Mouse (Mus musculus): ENCODE measurements around the gene Lypd6b.

DNA sequence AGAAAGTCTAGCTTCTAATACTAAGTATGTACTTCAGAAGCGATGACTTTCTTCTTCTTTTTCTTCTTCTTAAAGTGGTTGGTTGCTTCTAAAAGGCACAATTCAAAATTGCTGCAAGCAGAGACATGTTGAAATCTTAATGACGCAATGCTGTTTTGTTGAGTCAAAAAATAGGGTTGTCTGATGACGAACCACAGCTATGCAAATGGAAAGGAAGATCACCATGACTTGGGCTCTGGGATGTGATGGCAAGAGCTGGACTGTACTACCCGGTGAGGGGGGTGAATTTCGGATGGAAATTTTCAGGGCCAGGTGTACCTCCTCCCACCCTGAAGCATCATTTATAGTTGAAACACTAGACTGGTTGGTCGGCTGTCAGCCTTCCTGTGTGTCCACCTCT is 22.0 kb downstream of the Lypd6b start:
- TF ChIP-seq POLR2A (IDR thresholded peaks at IDR 0.05; ENCODE audit: borderline replicate concordance, extremely low read depth, insufficient read depth, insufficient read length, poor library complexity, severe bottlenecking) (no peak), CTCF (IDR thresholded peaks at IDR 0.05; ENCODE audit: borderline replicate concordance, extremely low read depth, insufficient read depth, insufficient read length) (no peak)
